9 mouse cellular contexts compared by ENCODE assay signal in the genomic region with DNA sequence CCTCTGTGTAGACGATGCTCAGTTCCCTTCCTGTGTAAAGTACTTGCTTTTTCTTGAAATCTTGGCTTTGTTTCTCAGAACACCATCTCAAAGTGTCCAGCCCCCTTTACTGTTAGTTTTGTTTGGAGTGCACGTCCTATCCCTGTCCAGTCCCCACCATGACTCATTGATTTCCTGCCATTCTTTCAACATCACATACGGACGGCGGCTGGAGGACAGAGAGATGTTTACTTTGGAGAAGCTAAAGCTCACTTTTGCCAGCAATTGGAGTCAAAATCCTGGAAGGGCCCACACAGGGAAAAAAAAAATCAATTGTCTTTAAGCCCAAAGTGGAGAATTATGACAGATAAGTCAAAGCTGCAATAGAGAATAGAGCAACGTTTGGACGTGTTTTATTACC. TPM values are rescaled to one million over a fixed set of nuclear protein-coding genes. Genes with fewer than 3 reads are reported as not detected.
DNase-seq lines count a peak whose midpoint lies in the region; TF ChIP-seq lines count a peak whose summit lies in the region.
"Had no signal": no experiment of that assay in that cellular context is flagged by ENCODE, and none has a peak within 500 bp of the region (broad histone marks: within the 10 kb centered on the region; RNA-seq: fewer than 3 reads in every experiment).

No protein-coding gene starts in this region.

- H3K4me3 ChIP-seq in lung, adult 2 months (replicated peaks; ENCODE audit: extremely low read depth, low read depth, low read length), result no peak overlapping the region
- H3K4me3 ChIP-seq: limb, embryonic 13.5 days had no signal

- no peak for TF ChIP-seq POLR2A in lung, adult 2 months (IDR thresholded peaks at IDR 0.05; ENCODE audit: borderline replicate concordance, extremely low read depth, low read depth, low read length)

- 17% methylated on average over 7 of the region's 7 CpGs for WGBS in lung, adult 2 months

- intact Hi-C loops in left cerebral cortex, postnatal 25 days (cut with DNase I), result no loop called here

- no peak for TF ChIP-seq CTCF in lung, adult 2 months (IDR thresholded peaks at IDR 0.05; ENCODE audit: insufficient read depth, low read length)

- H3K4me1 ChIP-seq in lung, adult 2 months (ENCODE audit: control insufficient read depth, insufficient read depth, low read length), result peaks cover 10% of the 10 kb centered on the region
- H3K4me1 ChIP-seq: limb, embryonic 13.5 days had no signal

- DNase-seq in MN1 (ENCODE audit: low spot score), result peak; percentile 9
- peak; percentile 39 to 52 for DNase-seq in adrenal gland, postnatal 36 days
- DNase-seq in heart, postnatal 4 days, result peak; percentile 56
- DNase-seq in lung, adult 2 months, result peak; percentile 23
- DNase-seq in layer of hippocampus, postnatal 14 days (ENCODE audit: low spot score in 2 of 2), result no peak
- DNase-seq in left cerebral cortex, postnatal 25 days (ENCODE audit: low spot score in 2 of 2), result no peak
- DNase-seq in cerebellum, adult 9-11 months, result no peak
- DNase-seq in cerebellum, adult 11 months, result no peak

RNA-seq across cellular contexts. Expression of a gene that starts 51.8 kb away (rescaled TPM):
- total RNA-seq in adrenal gland, postnatal 36 days (2021), result not detected
- not detected for total RNA-seq in heart, postnatal 4 days (2021)
- not detected in 2 replicates for polyA plus RNA-seq in lung, adult 2 months (2012; rRNA removed)
- not detected for total RNA-seq in layer of hippocampus, postnatal 14 days (2021)
- total RNA-seq in left cerebral cortex, postnatal 25 days (2021), result not detected
- polyA plus RNA-seq: limb, embryonic 13.5 days had no signal

Comparison
In these comparisons a context has a peak if more than half of its experiments do, and no peak if none do; other contexts are left out.
1. DNase-seq: peak in MN1 (single experiment), adrenal gland, postnatal 36 days (2 of 2), heart, postnatal 4 days (single experiment) and lung, adult 2 months (single experiment); none in layer of hippocampus, postnatal 14 days (0 of 2), left cerebral cortex, postnatal 25 days (0 of 2), cerebellum, adult 9-11 months (single experiment) and cerebellum, adult 11 months (single experiment).